In the genomic region with DNA sequence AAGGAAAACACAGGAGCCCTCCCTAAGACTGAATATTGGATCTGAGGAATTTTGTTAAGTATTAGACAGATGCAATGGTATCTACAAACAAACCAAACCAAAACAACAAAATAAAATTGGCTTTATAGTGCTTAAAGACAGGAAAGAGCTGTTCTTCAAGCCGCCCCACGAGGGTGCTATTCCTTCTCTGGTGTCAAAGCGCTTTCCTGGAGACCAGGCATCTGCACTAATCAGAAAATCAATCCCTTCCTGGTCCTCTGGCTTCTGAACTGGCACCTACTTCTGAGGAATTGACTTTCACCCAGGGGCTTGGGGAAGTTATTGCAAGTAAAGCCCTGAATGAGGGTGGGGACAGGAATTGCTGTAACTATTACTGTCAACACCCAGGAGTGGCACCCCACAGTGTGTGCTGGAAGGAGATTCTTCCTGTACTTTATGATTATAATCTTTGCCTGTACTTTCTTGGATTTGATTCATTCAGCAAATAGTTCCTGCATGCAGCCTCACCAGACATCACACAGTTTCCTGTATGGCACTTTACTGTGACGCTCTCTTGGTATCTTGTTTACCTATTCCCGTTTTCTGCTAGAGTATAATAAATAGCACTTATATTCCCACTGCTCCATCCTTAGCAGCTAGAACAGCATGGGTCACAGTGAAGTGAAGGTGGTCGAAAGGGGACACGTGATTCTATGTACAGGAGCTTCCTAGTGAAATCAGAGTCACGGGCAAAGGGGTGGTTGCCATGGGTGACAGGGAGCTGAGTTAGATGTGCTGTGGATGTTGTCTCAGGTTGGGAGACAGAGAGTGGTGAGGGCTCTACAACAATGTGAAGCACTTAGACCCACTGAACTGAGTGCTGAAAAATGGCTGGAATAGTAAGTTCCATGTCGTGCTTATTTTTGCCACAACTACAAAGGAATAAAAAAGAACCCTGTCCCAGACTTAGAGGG, we compare ENCODE assay signal across 7 mouse cellular contexts.
A peak's percentile ranks its signal among the peaks of the same experiment; 100 is the strongest.
DNase-seq lines count a peak whose midpoint lies in the region.

No protein-coding gene starts in this region.

- peak; percentile 57 for DNase-seq in kidney, postnatal 10 days
- DNase-seq in kidney, postnatal 14 days = no peak
- peak; percentile 58 for DNase-seq in CD4-positive helper T cell, adult 2 months (ENCODE audit: low read depth, low spot score)
- DNase-seq in ES-CJ7 (ENCODE audit: low read depth, low spot score) = peak; percentile 48
- DNase-seq in heart, postnatal 10 days = peak; percentile 13 to 25
- peak; percentile 74 for DNase-seq in naive thymus-derived CD4-positive, alpha-beta T cell, adult 2 months (ENCODE audit: low read depth)
- no peak for DNase-seq in spleen, adult 12 weeks (ENCODE audit: low spot score)

- intact Hi-C loops in heart, postnatal 10 days (cut with DNase I) = loop anchor here (10.0 kb wide), 2 partner anchors 126 to 236 kb away; partner anchors contain the start of genes Cyct and Rbm45

Comparison
In these comparisons a context has a peak if more than half of its experiments do, and no peak if none do; other contexts are left out.
1. DNase-seq: peak in kidney, postnatal 10 days (single experiment), CD4-positive helper T cell, adult 2 months (single experiment), ES-CJ7 (single experiment), heart, postnatal 10 days (2 of 2) and naive thymus-derived CD4-positive, alpha-beta T cell, adult 2 months (single experiment); none in kidney, postnatal 14 days (single experiment) and spleen, adult 12 weeks (single experiment).